Mouse (Mus musculus) ES-E14 (cell line): ENCODE data around the gene Rangrf. TPM values are rescaled to one million over a fixed set of nuclear protein-coding genes. Genes with fewer than 3 reads are reported as not detected.

Experiments used
- DNase-seq: peaks from one replicate; pipeline ENCODE4 v3.0.0-alpha.2; 2013; ENCODE audit warnings: low read depth, low spot score
- H3K27ac ChIP-seq: 2 replicates; pipeline ENCODE4 v1.5.1; 2012; ENCODE audit warnings: low read depth, mild to moderate bottlenecking, low read length, moderate library complexity, mixed read lengths; ENCODE audit not compliant: poor library complexity, insufficient read depth, severe bottlenecking
- H3K36me3 ChIP-seq: 2 replicates; pipeline ENCODE4 v1.6.1; 2012; ENCODE audit warnings: mild to moderate bottlenecking, low read length, moderate library complexity, mixed read lengths; ENCODE audit not compliant: control insufficient read depth, poor library complexity, insufficient read depth, severe bottlenecking
- H3K4me1 ChIP-seq, 2 experiments: fragments of 150-350 bp in 1 of 2; sonication (generic) in 1 of 2; 2 replicates each; pipeline ENCODE4 v1.6.1; 2012; ENCODE audit warnings: low read length in 2 of 2, mild to moderate bottlenecking in 1 of 2, mixed read lengths in 1 of 2; ENCODE audit not compliant: control insufficient read depth in 2 of 2, insufficient read depth in 2 of 2, poor library complexity in 1 of 2
- H3K4me3 ChIP-seq, 2 experiments: fragments of 150-350 bp in 1 of 2; sonication (generic) in 1 of 2; 2 replicates each; pipeline ENCODE4 v1.5.1; 2012; ENCODE audit warnings: low read length in 2 of 2, low read depth in 1 of 2, mild to moderate bottlenecking in 1 of 2, mixed read lengths in 1 of 2; ENCODE audit not compliant: insufficient read depth in 1 of 2, poor library complexity in 1 of 2, severe bottlenecking in 1 of 2
- H3K9ac ChIP-seq: 2 replicates; pipeline ENCODE4 v1.6.1; 2012; ENCODE audit warnings: low read depth, mild to moderate bottlenecking, low read length, mixed read lengths; ENCODE audit not compliant: poor library complexity, insufficient read depth, severe bottlenecking
- H3K9me3 ChIP-seq: fragments of 150-350 bp; sonication (generic); 2 replicates; pipeline ENCODE4 v1.6.1; 2012; ENCODE audit warnings: low read depth, mild to moderate bottlenecking, low read length; ENCODE audit not compliant: control insufficient read depth, insufficient read depth
- CHD2 ChIP-seq: IDR thresholded peaks from 2 replicates; pipeline ENCODE4 v1.6.1; 2014; ENCODE audit warnings: mild to moderate bottlenecking, low read depth, low read length, inconsistent platforms
- HCFC1 ChIP-seq: IDR thresholded peaks from 2 replicates; pipeline ENCODE4 v1.6.1; 2012; ENCODE audit warnings: low read length, inconsistent platforms, borderline replicate concordance; ENCODE audit not compliant: insufficient read depth
- MAFK ChIP-seq: IDR thresholded peaks from 2 replicates; pipeline ENCODE4 v1.6.1; 2014; ENCODE audit warnings: mild to moderate bottlenecking, low read depth, low read length, inconsistent platforms; ENCODE audit not compliant: insufficient read depth
- ZC3H11A ChIP-seq: IDR thresholded peaks from 2 replicates; pipeline ENCODE4 v1.6.1; 2012; ENCODE audit warnings: low read depth, mild to moderate bottlenecking, inconsistent platforms, low read length, borderline replicate concordance
- ZNF384 ChIP-seq: IDR thresholded peaks from 2 replicates; pipeline ENCODE4 v1.6.1; 2012; ENCODE audit warnings: low read depth, low read length, inconsistent platforms
- in situ Hi-C, 2 experiments: fragments of 600-800 bp; cut with MboI; formaldehyde crosslinking; loops; one replicate each; pipeline ENCODE4 v1.15.1; 2025; ENCODE audit warnings: low sequenced_read_pairs in 2 of 2, inconsistent platforms in 1 of 2; ENCODE audit not compliant: unreplicated experiment in 2 of 2
- total RNA-seq: library from RNA; depleted of rRNA; stranded (reverse); fragments of 300-350 nt; gene quantifications from 2 replicates; pipeline ENCODE4 v1.2.3, GENCODE M21; 2012

The Rangrf gene
- total RNA-seq, 1 experiment = 107 TPM

- DNase-seq = no peak
- H3K9me3 ChIP-seq = no peaks in the 10 kb centered on the region
- H3K27ac ChIP-seq = no peak overlapping the region
- peaks cover 3 to 17% of the 10 kb centered on the region in 2 experiments; a peak in 3 of 4 replicates for H3K4me1 ChIP-seq
- H3K36me3 ChIP-seq = no peaks in the 10 kb centered on the region; the same call in 1 of the 2 replicates
- peak overlapping the region; percentile 37 to 61 for H3K4me3 ChIP-seq
- TF ChIP-seq HCFC1 = no peak
- TF ChIP-seq CHD2 = no peak
- TF ChIP-seq MAFK = no peak
- TF ChIP-seq ZC3H11A = no peak
- no peak for TF ChIP-seq ZNF384
- peak overlapping the region; percentile 41 for H3K9ac ChIP-seq
- in situ Hi-C loops = no loop called here
Observed at GRCm38 (mm10) chr11:68956697-68957096, 18.3 kb downstream of the Rangrf start.

GRCm38 (mm10) chr11:68956107-68956506 lies 18.9 kb downstream of the Rangrf start:
- no peak overlapping the region for H3K27ac ChIP-seq
- H3K9ac ChIP-seq = peak overlapping the region; percentile 41; the same call in 1 of the 2 replicates
- in situ Hi-C loops = no loop called here

GRCm38 (mm10) chr11:68955473-68955872 lies 19.5 kb downstream of the Rangrf start:
- no peaks in the 10 kb centered on the region; the same call in 1 of the 2 replicates for H3K36me3 ChIP-seq
- in situ Hi-C loops = no loop called here
- peaks cover 3 to 17% of the 10 kb centered on the region in 2 experiments; a peak in 3 of 4 replicates for H3K4me1 ChIP-seq
- no peak for DNase-seq
- H3K9ac ChIP-seq = no peak overlapping the region
- no peak overlapping the region for H3K4me3 ChIP-seq
- no peaks in the 10 kb centered on the region for H3K9me3 ChIP-seq
- no peak overlapping the region for H3K27ac ChIP-seq
- TF ChIP-seq ZNF384 (no peak), MAFK (no peak), HCFC1 (no peak), ZC3H11A (no peak), CHD2 (no peak)

More at GRCm38 (mm10) chr11:68956107-68956506, 18.9 kb downstream of the Rangrf start:
- Histone ChIP-seq H3K36me3 (no peaks in the 10 kb centered on the region; the same call in 1 of the 2 replicates), H3K4me1 (peaks cover 3 to 17% of the 10 kb centered on the region in 2 experiments; a peak in 3 of 4 replicates), H3K9me3 (no peaks in the 10 kb centered on the region), H3K4me3 (0 out of 4 replicates have a peak overlapping the region, but pooled peaks have one; percentile 37 to 61)
- no peak for DNase-seq
- no peak for TF ChIP-seq HCFC1

GRCm38 (mm10) chr11:68954408-68954807 lies 20.6 kb downstream of the Rangrf start:
- Histone ChIP-seq H3K27ac (no peak overlapping the region), H3K9ac (peak overlapping the region; percentile 52), H3K9me3 (no peaks in the 10 kb centered on the region), H3K4me3 (peak overlapping the region; percentile 58 to 73), H3K4me1 (peaks cover 3 to 17% of the 10 kb centered on the region in 2 experiments; a peak in 3 of 4 replicates), H3K36me3 (peaks cover 2% of the 10 kb centered on the region; the same call in 1 of the 2 replicates)
- in situ Hi-C loops = no loop called here
- TF ChIP-seq HCFC1 (no peak), MAFK (no peak), CHD2 (no peak)
- no peak for DNase-seq

GRCm38 (mm10) chr11:68953903-68954302 lies 21.1 kb downstream of the Rangrf start:
- H3K4me1 ChIP-seq = peaks cover 3 to 17% of the 10 kb centered on the region in 2 experiments; a peak in 3 of 4 replicates
- in situ Hi-C loops = no loop called here
- DNase-seq = no peak
- peaks cover 4% of the 10 kb centered on the region for H3K36me3 ChIP-seq
- peak overlapping the region; percentile 58 to 73 for H3K4me3 ChIP-seq
- H3K27ac ChIP-seq = no peak overlapping the region
- TF ChIP-seq CHD2 (no peak), MAFK (no peak), HCFC1 (no peak), ZC3H11A (no peak), ZNF384 (no peak)
- no peaks in the 10 kb centered on the region for H3K9me3 ChIP-seq
- H3K9ac ChIP-seq = no peak overlapping the region
